Mouse (Mus musculus) thymus, adult 18-20 months (tissue): Measurements from ENCODE around the gene Lcor.

Source experiments
- DNase-seq, 2 experiments: peaks; one replicate each; pipeline ENCODE4 v3.0.0; 2022; ENCODE audit warnings: mixed read lengths in 2 of 2

Lcor gene

GRCm38 (mm10) chr19:41482190-41482908, at the start of gene Lcor:
TSS of gene Lcor (plus strand) at chr19:41482637.
- peak; percentile 69 to 75 for DNase-seq

GRCm38 (mm10) chr19:41435366-41435765, 47.1 kb upstream of the Lcor start:
- DNase-seq = no peak

GRCm38 (mm10) chr19:41436461-41436860, 46.0 kb upstream of the Lcor start:
- no peak for DNase-seq

GRCm38 (mm10) chr19:41438953-41439352, 43.5 kb upstream of the Lcor start:
- DNase-seq = no peak

- no peak for DNase-seq
These were observed 41.0 kb upstream of the Lcor start for GRCm38 (mm10) chr19:41441446-41441845.

GRCm38 (mm10) chr19:41441911-41442607, 40.4 kb upstream of the Lcor start:
- no peak for DNase-seq

GRCm38 (mm10) chr19:41442608-41442969, 39.8 kb upstream of the Lcor start:
- peak; percentile 16 to 27 for DNase-seq

GRCm38 (mm10) chr19:41444491-41444890, 37.9 kb upstream of the Lcor start:
- no peak for DNase-seq

GRCm38 (mm10) chr19:41445013-41445610, 37.3 kb upstream of the Lcor start:
- no peak for DNase-seq

- no peak for DNase-seq
These were observed 36.7 kb upstream of the Lcor start for GRCm38 (mm10) chr19:41445723-41446122.

GRCm38 (mm10) chr19:41447166-41447565, 35.3 kb upstream of the Lcor start:
- DNase-seq = no peak

GRCm38 (mm10) chr19:41447760-41448159, 34.7 kb upstream of the Lcor start:
- DNase-seq = no peak

- DNase-seq = no peak
These were observed 32.9 kb upstream of the Lcor start for GRCm38 (mm10) chr19:41449415-41450075.

- DNase-seq = no peak
These were observed 30.3 kb upstream of the Lcor start for GRCm38 (mm10) chr19:41452166-41452565.

- DNase-seq = no peak
These were observed 27.8 kb upstream of the Lcor start for GRCm38 (mm10) chr19:41454601-41455000.

- DNase-seq = no peak
These were observed 27.3 kb upstream of the Lcor start for GRCm38 (mm10) chr19:41455091-41455626.

GRCm38 (mm10) chr19:41457181-41457580, 25.3 kb upstream of the Lcor start:
- DNase-seq = no peak

- no peak for DNase-seq
These were observed 20.2 kb upstream of the Lcor start for GRCm38 (mm10) chr19:41462166-41462735.

- DNase-seq = no peak
These were observed 18.6 kb upstream of the Lcor start for GRCm38 (mm10) chr19:41463841-41464240.

- DNase-seq = no peak
These were observed 16.0 kb upstream of the Lcor start for GRCm38 (mm10) chr19:41466475-41466874.

- DNase-seq = no peak
These were observed 8.8 kb upstream of the Lcor start for GRCm38 (mm10) chr19:41473566-41474135.

- no peak for DNase-seq
These were observed 7.5 kb upstream of the Lcor start for GRCm38 (mm10) chr19:41474943-41475342.
